Mouse (Mus musculus) myocyte (in vitro differentiated cells): ENCODE measurements around the gene Prkaa1. TPM values are rescaled to one million over a fixed set of nuclear protein-coding genes. Genes with fewer than 3 reads are reported as not detected.

Source experiments
- H3K27me3 ChIP-seq: one replicate; pipeline ENCODE4 v1.6.1; 2011; ENCODE audit not compliant: control insufficient read depth, insufficient read depth, insufficient read length
- H3K36me3 ChIP-seq: one replicate; pipeline ENCODE4 v1.6.1; 2011; ENCODE audit not compliant: control insufficient read depth, insufficient read depth
- H3K4me2 ChIP-seq: one replicate; pipeline ENCODE4 v1.6.1; 2011; ENCODE audit warnings: low read depth, control low read depth
- H3K4me3 ChIP-seq: one replicate; pipeline ENCODE4 v1.5.1; 2011; ENCODE audit warnings: mild to moderate bottlenecking, control low read depth, moderate library complexity
- H3K79me2 ChIP-seq: one replicate; pipeline ENCODE4 v1.6.1; 2011; ENCODE audit not compliant: control insufficient read depth, insufficient read depth
- H3ac ChIP-seq: one replicate; pipeline ENCODE4 v1.6.1; 2011; ENCODE audit not compliant: control insufficient read depth, insufficient read length
- CEBPB ChIP-seq: IDR thresholded peaks from 2 replicates; pipeline ENCODE4 v1.6.1; 2011; ENCODE audit warnings: mild to moderate bottlenecking, moderate library complexity; ENCODE audit not compliant: poor library complexity, insufficient read depth, severe bottlenecking
- E2F4 ChIP-seq: IDR thresholded peaks from one replicate; pipeline ENCODE4 v1.6.1; 2011; ENCODE audit warnings: mild to moderate bottlenecking, control low read depth, moderate library complexity; ENCODE audit not compliant: insufficient read depth
- MAX ChIP-seq: IDR thresholded peaks from one replicate; pipeline ENCODE4 v1.6.1; 2011; ENCODE audit warnings: low read depth, mild to moderate bottlenecking, control low read depth
- MYOD1 ChIP-seq, 3 experiments: IDR thresholded peaks; one replicate each; pipeline ENCODE4 v1.6.1; 2011; ENCODE audit warnings: control low read depth in 2 of 3, low read depth in 2 of 3, mild to moderate bottlenecking in 2 of 3, moderate library complexity in 1 of 3; ENCODE audit not compliant: insufficient read length in 2 of 3, control insufficient read depth in 1 of 3
- MYOG ChIP-seq, 3 experiments: IDR thresholded peaks; one replicate each; pipeline ENCODE4 v1.6.1; 2011; ENCODE audit warnings: control low read depth in 2 of 3, low read depth in 2 of 3, mild to moderate bottlenecking in 2 of 3; ENCODE audit not compliant: insufficient read length in 2 of 3, control insufficient read depth in 1 of 3, insufficient read depth in 1 of 3
- POLR2A ChIP-seq: IDR thresholded peaks from one replicate; pipeline ENCODE4 v1.6.1; 2011; ENCODE audit warnings: low read depth, mild to moderate bottlenecking, control low read depth, moderate library complexity; ENCODE audit not compliant: insufficient read length
- POLR2AphosphoS2 ChIP-seq: IDR thresholded peaks from one replicate; pipeline ENCODE4 v1.6.1; 2011; ENCODE audit warnings: low read depth, control low read depth; ENCODE audit not compliant: insufficient read length
- REST ChIP-seq: IDR thresholded peaks from one replicate; pipeline ENCODE4 v1.6.1; 2011; ENCODE audit warnings: mild to moderate bottlenecking, control low read depth, moderate library complexity; ENCODE audit not compliant: insufficient read depth, insufficient read length
- SRF ChIP-seq: IDR thresholded peaks from one replicate; pipeline ENCODE4 v1.6.1; 2011; ENCODE audit warnings: low read depth; ENCODE audit not compliant: control insufficient read depth, insufficient read length
- TCF12 ChIP-seq: IDR thresholded peaks from one replicate; pipeline ENCODE4 v1.6.1; 2011; ENCODE audit warnings: mild to moderate bottlenecking, control low read depth; ENCODE audit not compliant: poor library complexity, insufficient read depth, severe bottlenecking
- TCF3 ChIP-seq: IDR thresholded peaks from one replicate; pipeline ENCODE4 v1.6.1; 2011; ENCODE audit warnings: low read depth, control low read depth; ENCODE audit not compliant: insufficient read length
- USF1 ChIP-seq: IDR thresholded peaks from one replicate; pipeline ENCODE4 v1.6.1; 2011; ENCODE audit warnings: low read depth, mild to moderate bottlenecking, control low read depth, moderate library complexity
- polyA plus RNA-seq: library from polyadenylated mRNA; unstranded; fragments of >200 nt; fragmentation: generic; extraction: Trizol; gene quantifications from one replicate; pipeline ENCODE4 v1.2.1, GENCODE M21; 2012; ENCODE audit warnings: missing spikeins

Prkaa1 gene
- polyA plus RNA-seq, 1 experiment, result 14.9 TPM

DNA sequence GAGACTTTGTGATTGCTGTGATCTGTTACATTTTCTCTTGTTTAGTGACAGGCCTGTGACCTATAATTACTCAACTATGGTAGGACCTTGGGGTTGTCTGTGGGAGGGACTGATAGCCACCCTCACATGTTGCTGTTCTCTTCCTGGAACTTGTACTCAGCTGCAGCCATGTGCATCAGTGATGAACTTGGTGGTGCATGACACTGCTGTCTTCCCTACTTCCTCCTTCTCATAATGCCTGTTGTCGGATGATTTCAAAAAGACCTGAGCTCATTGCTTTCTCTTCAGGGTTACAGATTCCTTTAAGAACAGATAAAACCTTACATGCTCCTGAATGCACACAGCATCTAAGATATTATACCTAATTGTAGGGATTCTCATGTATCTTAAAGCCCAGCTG is 44.4 kb downstream of the Prkaa1 start:
- TF ChIP-seq MYOD1 (IDR thresholded peaks at IDR 0.05; ENCODE audit: control insufficient read depth in 1 of 3, insufficient read length in 2 of 3, low read depth in 2 of 3), result no peak
- no peak for TF ChIP-seq SRF
- no peak for TF ChIP-seq E2F4
- no peak overlapping the region for H3K4me3 ChIP-seq
- H3K36me3 ChIP-seq, result peaks cover 17% of the 10 kb centered on the region
- H3ac ChIP-seq, result no peak overlapping the region
- peaks cover 25% of the 10 kb centered on the region for H3K79me2 ChIP-seq
- H3K27me3 ChIP-seq, result no peaks in the 10 kb centered on the region
- no peak overlapping the region for H3K4me2 ChIP-seq

DNA sequence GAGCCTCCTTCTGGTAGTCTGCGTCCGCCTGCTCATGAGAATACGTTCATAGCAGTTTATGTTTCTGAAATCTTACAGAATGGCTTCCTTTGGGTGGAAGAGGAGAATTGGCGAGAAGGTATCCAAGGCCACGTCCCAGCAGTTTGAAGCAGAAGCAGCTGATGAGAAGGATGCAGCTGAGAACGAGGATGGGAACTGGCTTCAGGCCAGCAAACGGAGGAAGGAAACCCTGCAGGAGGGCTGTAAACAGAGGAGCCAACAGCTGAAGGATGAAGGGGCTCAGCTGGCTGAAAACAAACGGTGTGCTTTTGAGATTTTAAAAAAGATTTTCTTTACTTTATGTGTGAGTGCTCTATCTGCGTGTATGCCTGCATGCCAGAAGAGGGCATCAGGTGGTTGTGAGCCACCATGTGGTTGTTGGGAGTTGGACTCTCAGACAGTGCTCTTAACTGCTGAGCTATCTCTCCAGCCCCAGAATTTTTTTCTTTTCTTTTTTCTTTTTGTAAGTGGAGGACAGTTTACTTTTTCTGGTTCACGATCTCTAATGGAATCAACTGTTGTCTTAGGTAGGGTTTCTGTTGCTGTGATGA is 45.9 kb downstream of the Prkaa1 start:
- H3K4me3 ChIP-seq, result no peak overlapping the region
- peaks cover 25% of the 10 kb centered on the region for H3K79me2 ChIP-seq
- no peak overlapping the region for H3K4me2 ChIP-seq
- H3K36me3 ChIP-seq, result peaks cover 17% of the 10 kb centered on the region
- no peaks in the 10 kb centered on the region for H3K27me3 ChIP-seq
- TF ChIP-seq MYOG (IDR thresholded peaks at IDR 0.05; ENCODE audit: control insufficient read depth in 1 of 3, insufficient read depth in 1 of 3, insufficient read length in 2 of 3, low read depth in 2 of 3) (peak in 1 of 3 experiments; percentile 14), POLR2A (no peak)
- H3ac ChIP-seq, result no peak overlapping the region

DNA sequence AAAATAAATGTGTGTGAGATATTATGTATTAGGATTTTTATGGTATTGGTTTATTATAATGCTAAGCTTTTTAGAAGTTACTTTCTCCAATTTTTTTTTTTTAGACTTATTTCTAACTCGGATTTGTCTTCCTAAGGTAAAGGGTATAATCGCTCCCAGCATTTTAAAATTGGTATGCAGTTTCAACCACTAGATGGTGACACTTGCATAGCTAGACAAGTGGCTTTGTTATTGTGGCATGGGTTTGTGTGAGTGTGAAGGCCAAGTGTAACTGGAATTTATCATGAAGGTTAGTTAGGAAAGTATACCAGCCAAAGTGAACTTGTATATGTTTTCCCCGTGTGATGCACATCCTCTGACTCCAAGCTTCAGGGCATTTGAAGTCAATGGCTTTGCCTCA is 50.2 kb downstream of the Prkaa1 start:
- peaks cover 17% of the 10 kb centered on the region for H3K36me3 ChIP-seq
- H3K4me2 ChIP-seq, result no peak overlapping the region
- H3K27me3 ChIP-seq, result no peaks in the 10 kb centered on the region
- H3K4me3 ChIP-seq, result no peak overlapping the region
- no peak overlapping the region for H3ac ChIP-seq
- H3K79me2 ChIP-seq, result no peaks in the 10 kb centered on the region
- TF ChIP-seq TCF12, result no peak
- TF ChIP-seq POLR2A, result no peak
- no peak for TF ChIP-seq SRF
- TF ChIP-seq MYOG (IDR thresholded peaks at IDR 0.05; ENCODE audit: control insufficient read depth in 1 of 3, insufficient read depth in 1 of 3, insufficient read length in 2 of 3, low read depth in 2 of 3), result no peak
- TF ChIP-seq TCF3, result no peak
- TF ChIP-seq POLR2AphosphoS2, result no peak

DNA sequence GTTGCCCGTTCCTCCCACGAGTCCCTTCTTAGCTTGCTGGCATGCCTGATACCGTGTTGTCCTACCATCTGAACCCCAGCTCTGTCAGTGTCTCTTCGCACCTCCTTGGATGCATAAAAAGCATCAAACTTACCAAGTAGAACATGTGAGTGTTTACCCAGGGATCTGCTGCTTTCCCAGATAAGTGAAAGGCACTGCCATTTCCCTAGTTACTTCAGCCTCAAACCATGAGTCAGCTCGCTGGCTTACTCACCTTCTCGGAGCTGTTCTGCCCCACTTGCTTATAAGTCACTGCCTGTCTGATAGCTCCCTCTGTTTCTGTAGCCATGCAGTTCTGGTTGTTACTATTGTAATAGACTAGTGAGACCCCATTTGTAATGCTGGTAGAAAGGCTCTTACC is 50.8 kb downstream of the Prkaa1 start:
- no peak overlapping the region for H3ac ChIP-seq
- TF ChIP-seq POLR2A (no peak), CEBPB (no peak), REST (no peak), MYOD1 (IDR thresholded peaks at IDR 0.05; ENCODE audit: control insufficient read depth in 1 of 3, insufficient read length in 2 of 3, low read depth in 2 of 3) (no peak), E2F4 (no peak), POLR2AphosphoS2 (no peak), TCF12 (no peak), TCF3 (no peak), SRF (no peak), MYOG (IDR thresholded peaks at IDR 0.05; ENCODE audit: control insufficient read depth in 1 of 3, insufficient read depth in 1 of 3, insufficient read length in 2 of 3, low read depth in 2 of 3) (no peak), MAX (no peak), USF1 (no peak)
- no peaks in the 10 kb centered on the region for H3K79me2 ChIP-seq

DNA sequence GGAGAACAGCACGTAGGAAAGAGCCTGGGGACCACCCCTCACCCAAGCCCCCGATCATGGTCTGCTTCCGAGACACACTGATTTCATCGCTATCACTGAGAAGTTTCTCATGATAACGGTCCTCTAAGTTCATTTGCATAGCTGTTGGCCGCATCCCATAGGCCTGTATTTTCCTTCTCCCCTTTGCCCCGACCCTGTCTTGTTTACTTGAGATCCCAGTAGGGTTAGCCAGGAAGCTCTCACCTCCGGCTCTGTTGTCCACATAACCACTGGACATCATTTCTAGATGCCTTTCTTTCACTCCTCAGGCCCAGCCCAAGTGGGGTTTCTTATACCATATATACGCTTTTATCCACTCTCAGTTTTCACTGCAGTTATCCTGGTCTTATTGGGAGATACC is 51.3 kb downstream of the Prkaa1 start:
- no peak for TF ChIP-seq REST
- TF ChIP-seq MAX, result no peak
- no peak overlapping the region for H3K4me2 ChIP-seq
- H3ac ChIP-seq, result no peak overlapping the region

More for the DNA sequence above, 50.8 kb downstream of the Prkaa1 start:
- peaks cover 17% of the 10 kb centered on the region for H3K36me3 ChIP-seq
- H3K4me3 ChIP-seq, result no peak overlapping the region
- no peaks in the 10 kb centered on the region for H3K27me3 ChIP-seq
- peak overlapping the region; percentile 2 for H3K4me2 ChIP-seq

DNA sequence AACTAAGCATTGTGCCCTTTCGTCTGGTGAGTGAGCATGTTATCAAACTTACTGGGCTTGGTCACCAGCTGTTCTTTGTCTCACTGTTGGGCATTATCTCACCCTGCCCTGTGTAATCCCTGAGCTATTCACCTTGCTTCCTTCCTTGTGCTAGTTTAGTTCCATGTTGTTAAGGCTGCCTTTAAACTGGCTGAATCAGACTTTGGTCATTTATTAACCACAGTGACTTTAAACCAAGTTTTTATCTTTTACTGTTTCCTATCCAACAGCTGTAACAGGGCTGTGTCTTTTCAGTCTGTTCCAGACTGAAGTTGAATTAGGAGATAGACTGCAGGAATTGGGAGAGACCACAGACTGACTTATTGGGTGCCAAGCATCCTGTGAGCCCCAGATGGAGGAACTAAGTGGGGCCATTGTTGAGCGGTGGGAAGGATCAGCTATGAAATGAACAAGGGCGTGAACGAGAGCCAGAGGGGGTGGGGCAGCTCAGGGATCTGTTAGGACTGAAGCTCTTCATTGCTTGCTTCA is 52.4 kb downstream of the Prkaa1 start:
- no peak for TF ChIP-seq E2F4
- TF ChIP-seq MYOD1 (IDR thresholded peaks at IDR 0.05; ENCODE audit: control insufficient read depth in 1 of 3, insufficient read length in 2 of 3, low read depth in 2 of 3), result peak; percentile 42 to 93 (median 88)
- TF ChIP-seq SRF, result no peak
- no peak for TF ChIP-seq TCF12
- TF ChIP-seq MAX, result no peak
- TF ChIP-seq USF1, result no peak
- no peak for TF ChIP-seq CEBPB
- no peak for TF ChIP-seq POLR2AphosphoS2
- TF ChIP-seq TCF3, result no peak
- peak in 2 of 3 experiments; percentile 59 to 78 for TF ChIP-seq MYOG (IDR thresholded peaks at IDR 0.05; ENCODE audit: control insufficient read depth in 1 of 3, insufficient read depth in 1 of 3, insufficient read length in 2 of 3, low read depth in 2 of 3)
- no peak for TF ChIP-seq REST
- no peak for TF ChIP-seq POLR2A
- H3ac ChIP-seq, result no peak overlapping the region
- no peak overlapping the region for H3K4me3 ChIP-seq
- H3K36me3 ChIP-seq, result peaks cover 3% of the 10 kb centered on the region
- no peaks in the 10 kb centered on the region for H3K79me2 ChIP-seq
- no peaks in the 10 kb centered on the region for H3K27me3 ChIP-seq
- peak overlapping the region; percentile 54 for H3K4me2 ChIP-seq

More for the DNA sequence above, 51.3 kb downstream of the Prkaa1 start:
- H3K27me3 ChIP-seq, result no peaks in the 10 kb centered on the region
- no peaks in the 10 kb centered on the region for H3K79me2 ChIP-seq
- H3K4me3 ChIP-seq, result no peak overlapping the region
- H3K36me3 ChIP-seq, result peaks cover 14% of the 10 kb centered on the region
